Mouse (Mus musculus) MEL (cell line): ENCODE data around the gene Arglu1. TPM values are rescaled to one million over a fixed set of nuclear protein-coding genes. Genes with fewer than 3 reads are reported as not detected.

Experiments
- DNase-seq: peaks from one replicate; pipeline ENCODE4 v3.0.0; 2011; ENCODE audit warnings: low read depth, low spot score
- H3K27ac ChIP-seq: 2 replicates; pipeline ENCODE4 v1.5.1; 2012; ENCODE audit warnings: low read depth, mild to moderate bottlenecking, control low read depth, low read length, moderate library complexity; ENCODE audit not compliant: control insufficient read depth
- H3K27me3 ChIP-seq, 2 experiments: fragments of 150-350 bp in 1 of 2; sonication (generic) in 1 of 2; 2 replicates each; pipeline ENCODE4 v1.6.1; 2012; ENCODE audit warnings: low read length in 2 of 2, mild to moderate bottlenecking in 2 of 2, improper control_type of control experiment in 1 of 2, moderate library complexity in 1 of 2; ENCODE audit not compliant: insufficient read depth in 2 of 2, control insufficient read depth in 1 of 2
- H3K36me3 ChIP-seq, 2 experiments: 2 replicates each; pipeline ENCODE4 v1.6.1; 2012 to 2014; ENCODE audit warnings: low read length in 2 of 2, improper control_type of control experiment in 1 of 2, inconsistent platforms in 1 of 2, mild to moderate bottlenecking in 1 of 2; ENCODE audit not compliant: insufficient read depth in 2 of 2, control insufficient read depth in 1 of 2
- H3K4me1 ChIP-seq, 2 experiments: fragments of 150-350 bp in 1 of 2; sonication (generic) in 1 of 2; 2 replicates each; pipeline ENCODE4 v1.6.1; 2012; ENCODE audit warnings: low read length in 2 of 2, improper control_type of control experiment in 1 of 2, mild to moderate bottlenecking in 1 of 2; ENCODE audit not compliant: insufficient read depth in 2 of 2, control insufficient read depth in 1 of 2
- H3K4me3 ChIP-seq, 2 experiments: fragments of 150-350 bp in 1 of 2; sonication (generic) in 1 of 2; 2 replicates each; pipeline ENCODE4 v1.5.1; 2012; ENCODE audit warnings: low read depth in 2 of 2, low read length in 2 of 2, mild to moderate bottlenecking in 2 of 2, moderate library complexity in 2 of 2, control low read depth in 1 of 2, improper control_type of control experiment in 1 of 2; ENCODE audit not compliant: control insufficient read depth in 1 of 2, insufficient read depth in 1 of 2
- H3K79me2 ChIP-seq: 2 replicates; pipeline ENCODE4 v1.6.1; 2012; ENCODE audit warnings: mild to moderate bottlenecking, low read length, moderate library complexity; ENCODE audit not compliant: control insufficient read depth, poor library complexity, insufficient read depth
- H3K9ac ChIP-seq: 2 replicates; pipeline ENCODE4 v1.6.1; 2012; ENCODE audit warnings: low read depth, mild to moderate bottlenecking, control low read depth, low read length, moderate library complexity; ENCODE audit not compliant: control insufficient read depth, poor library complexity, severe bottlenecking
- H3K9me3 ChIP-seq: fragments of 150-350 bp; sonication (generic); replicated peaks from 2 replicates; pipeline ENCODE4 v1.6.1; 2012; ENCODE audit warnings: mild to moderate bottlenecking, low read length, improper control_type of control experiment, moderate library complexity; ENCODE audit not compliant: insufficient read depth
- CTCF ChIP-seq, 3 experiments: IDR thresholded peaks in 2 of 3; conservative IDR thresholded peaks in 1 of 3; 2 replicates each; pipeline ENCODE4 v1.5.1; 2011 to 2012; ENCODE audit warnings: low read length in 3 of 3, low read depth in 2 of 3, mild to moderate bottlenecking in 2 of 3, improper control_type of control experiment in 1 of 3, inconsistent platforms in 1 of 3, mixed read lengths in 1 of 3, moderate library complexity in 1 of 3; ENCODE audit not compliant: control insufficient read depth in 1 of 3, insufficient read depth in 1 of 3, poor library complexity in 1 of 3, severe bottlenecking in 1 of 3
- E2F4 ChIP-seq: IDR thresholded peaks from 2 replicates; pipeline ENCODE4 v1.6.1; 2011; ENCODE audit warnings: low read depth, low read length, improper control_type of control experiment, borderline replicate concordance
- EP300 ChIP-seq, 2 experiments: IDR thresholded peaks; 2 replicates each; pipeline ENCODE4 v1.6.1; 2011; ENCODE audit warnings: improper control_type of control experiment in 2 of 2, low read length in 2 of 2, low read depth in 1 of 2, mild to moderate bottlenecking in 1 of 2
- ETS1 ChIP-seq: IDR thresholded peaks from 2 replicates; pipeline ENCODE4 v1.6.1; 2012; ENCODE audit warnings: low read depth, mild to moderate bottlenecking, inconsistent platforms, low read length, improper control_type of control experiment, moderate library complexity
- GABPA ChIP-seq: IDR thresholded peaks from 2 replicates; pipeline ENCODE4 v1.6.1; 2012; ENCODE audit warnings: low read depth, mild to moderate bottlenecking, inconsistent platforms, low read length, improper control_type of control experiment, moderate library complexity
- HCFC1 ChIP-seq: IDR thresholded peaks from 2 replicates; pipeline ENCODE4 v1.6.1; 2012; ENCODE audit warnings: low read depth, mild to moderate bottlenecking, inconsistent platforms, low read length, improper control_type of control experiment, moderate library complexity
- KAT2A ChIP-seq: conservative IDR thresholded peaks from 2 replicates; pipeline ENCODE4 v1.6.1; 2012; ENCODE audit warnings: low read depth, low read length, improper control_type of control experiment, inconsistent platforms
- MAZ ChIP-seq: IDR thresholded peaks from 2 replicates; pipeline ENCODE4 v1.6.1; 2012; ENCODE audit warnings: low read depth, mild to moderate bottlenecking, inconsistent platforms, low read length, improper control_type of control experiment
- MXI1 ChIP-seq: IDR thresholded peaks from 2 replicates; pipeline ENCODE4 v1.6.1; 2011; ENCODE audit warnings: mild to moderate bottlenecking, low read depth, low read length, improper control_type of control experiment
- NELFE ChIP-seq: IDR thresholded peaks from 2 replicates; pipeline ENCODE4 v1.6.1; 2011; ENCODE audit warnings: low read depth, low read length, improper control_type of control experiment
- NRF1 ChIP-seq: IDR thresholded peaks from 2 replicates; pipeline ENCODE4 v1.6.1; 2014; ENCODE audit warnings: low read depth, mild to moderate bottlenecking, inconsistent platforms, low read length, improper control_type of control experiment, moderate library complexity; ENCODE audit not compliant: poor library complexity, insufficient read depth, severe bottlenecking
- RCOR1 ChIP-seq: IDR thresholded peaks from 2 replicates; pipeline ENCODE4 v1.6.1; 2012; ENCODE audit warnings: low read depth, mild to moderate bottlenecking, inconsistent platforms, low read length, improper control_type of control experiment
- SIN3A ChIP-seq: IDR thresholded peaks from 2 replicates; pipeline ENCODE4 v1.6.1; 2012; ENCODE audit warnings: low read length, improper control_type of control experiment, inconsistent platforms
- TAL1 ChIP-seq: IDR thresholded peaks from 2 replicates; pipeline ENCODE4 v1.6.1; 2012; ENCODE audit warnings: mild to moderate bottlenecking, inconsistent platforms, low read length, moderate library complexity, mixed read lengths
- TCF12 ChIP-seq: IDR thresholded peaks from 2 replicates; pipeline ENCODE4 v1.6.1; 2014; ENCODE audit warnings: low read depth, mild to moderate bottlenecking, inconsistent platforms, low read length, improper control_type of control experiment, moderate library complexity
- UBTF ChIP-seq: IDR thresholded peaks from 2 replicates; pipeline ENCODE4 v1.6.1; 2012; ENCODE audit warnings: low read depth, mild to moderate bottlenecking, inconsistent platforms, low read length, improper control_type of control experiment, moderate library complexity, borderline replicate concordance; ENCODE audit not compliant: insufficient read depth
- USF1 ChIP-seq: IDR thresholded peaks from 2 replicates; pipeline ENCODE4 v1.6.1; 2014; ENCODE audit warnings: low read depth, mild to moderate bottlenecking, inconsistent platforms, low read length, improper control_type of control experiment, moderate library complexity
- USF2 ChIP-seq, 2 experiments: IDR thresholded peaks; 2 replicates each; pipeline ENCODE4 v1.6.1; 2011 to 2012; ENCODE audit warnings: improper control_type of control experiment in 2 of 2, low read length in 2 of 2, borderline replicate concordance in 1 of 2, inconsistent platforms in 1 of 2, low read depth in 1 of 2, mild to moderate bottlenecking in 1 of 2; ENCODE audit not compliant: insufficient read depth in 1 of 2
- ZC3H11A ChIP-seq: IDR thresholded peaks from 2 replicates; pipeline ENCODE4 v1.6.1; 2012; ENCODE audit warnings: low read depth, mild to moderate bottlenecking, inconsistent platforms, low read length, improper control_type of control experiment
- ZMIZ1 ChIP-seq: IDR thresholded peaks from 2 replicates; pipeline ENCODE4 v1.6.1; 2012; ENCODE audit warnings: low read depth, mild to moderate bottlenecking, inconsistent platforms, low read length, improper control_type of control experiment, moderate library complexity
- polyA plus RNA-seq, 2 experiments: library from polyadenylated mRNA; stranded (reverse) in 1 of 2; unstranded in 1 of 2; fragments of >175 nt in 1 of 2; fragments of >200 nt in 1 of 2; gene quantifications; 2 replicates each; pipeline versions ENCODE4 v1.2.1 to v1.2.4; 2012; ENCODE audit warnings: low replicate concordance in 2 of 2, low read depth in 1 of 2; ENCODE audit not compliant: insufficient read length in 2 of 2, insufficient read depth in 1 of 2, missing spikeins in 1 of 2
- total RNA-seq: library from RNA; depleted of rRNA; stranded (reverse); fragments of 300-350 nt; gene quantifications from 2 replicates; pipeline ENCODE4 v1.2.3, GENCODE M21; 2012

Gene Arglu1
- total and polyA plus RNA-seq, 3 experiments, result 35.3 to 104 TPM; not detected in 1

DNA sequence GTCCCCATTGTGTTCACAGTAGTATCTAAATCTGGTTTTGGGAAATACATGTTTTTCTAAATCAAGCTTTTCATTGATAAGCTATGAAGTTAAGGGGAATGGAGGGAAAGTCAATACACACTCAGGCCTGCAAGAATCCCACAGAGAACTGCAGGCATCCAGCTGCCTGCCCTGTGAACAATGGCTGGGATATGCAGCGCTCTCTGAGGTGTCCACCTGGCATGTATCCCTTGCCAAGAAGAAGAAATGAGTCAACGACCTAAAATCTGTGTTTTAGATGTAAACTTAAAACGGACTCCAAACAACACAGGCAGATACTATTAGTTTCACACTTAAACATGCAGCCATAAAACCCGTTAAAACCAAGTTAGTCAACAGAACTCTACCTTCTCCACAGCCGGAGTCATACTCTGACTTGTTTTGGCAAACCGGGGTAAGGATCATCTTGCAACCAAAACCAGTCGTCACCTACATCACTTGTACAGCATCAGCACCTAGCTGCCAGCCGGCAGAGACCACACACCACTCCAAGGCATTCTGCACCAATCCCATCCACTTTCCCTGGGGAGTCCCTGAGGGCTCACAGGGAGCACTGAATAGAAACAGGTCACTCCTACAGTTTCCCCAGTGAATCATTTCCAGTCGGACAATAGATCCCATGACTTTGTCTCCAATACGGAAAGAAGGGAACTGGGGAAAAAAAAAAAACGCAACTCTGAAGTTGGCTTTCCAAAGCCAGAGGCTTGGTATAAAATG lies 46.0 kb downstream of the Arglu1 start (continued):
- TF ChIP-seq SIN3A, result no peak

GRCm38 (mm10) chr8:8640264-8640588 lies 50.1 kb downstream of the Arglu1 start:
- H3K36me3 ChIP-seq, result no peaks in the 10 kb centered on the region

GRCm38 (mm10) chr8:8639569-8640263 lies 50.6 kb downstream of the Arglu1 start:
- no peak for DNase-seq
- Histone ChIP-seq H3K9me3 (no peaks in the 10 kb centered on the region), H3K27me3 (no peaks in the 10 kb centered on the region), H3K9ac (no peak overlapping the region), H3K27ac (no peak overlapping the region), H3K36me3 (no peaks in the 10 kb centered on the region), H3K79me2 (no peaks in the 10 kb centered on the region), H3K4me1 (no peaks in the 10 kb centered on the region), H3K4me3 (no peak overlapping the region)
- TF ChIP-seq GABPA (no peak), HCFC1 (no peak), ZC3H11A (no peak), USF2 (IDR thresholded peaks at IDR 0.05; ENCODE audit: borderline replicate concordance in 1 of 2, insufficient read depth in 1 of 2, low read depth in 1 of 2, low read length in 2 of 2) (no peak), NELFE (no peak), NRF1 (no peak), MAZ (no peak), RCOR1 (no peak), CTCF (IDR thresholded peaks at IDR 0.05 in 2 of 3, conservative IDR thresholded peaks at IDR 0.05 in 1 of 3; ENCODE audit: control insufficient read depth in 1 of 3, insufficient read depth in 1 of 3, low read depth in 2 of 3, low read length in 3 of 3, poor library complexity in 1 of 3, severe bottlenecking in 1 of 3) (no peak), MXI1 (no peak)

More at GRCm38 (mm10) chr8:8640264-8640588, 50.1 kb downstream of the Arglu1 start:
- Histone ChIP-seq H3K27ac (no peak overlapping the region), H3K4me1 (no peaks in the 10 kb centered on the region), H3K79me2 (no peaks in the 10 kb centered on the region), H3K9me3 (no peaks in the 10 kb centered on the region), H3K4me3 (no peak overlapping the region), H3K27me3 (no peaks in the 10 kb centered on the region), H3K9ac (no peak overlapping the region)
- TF ChIP-seq GABPA, result no peak
- TF ChIP-seq UBTF, result no peak
- no peak for TF ChIP-seq ETS1
- no peak for TF ChIP-seq E2F4
- TF ChIP-seq TAL1, result no peak
- TF ChIP-seq TCF12, result no peak
- no peak for TF ChIP-seq EP300 (IDR thresholded peaks at IDR 0.05; ENCODE audit: low read depth in 1 of 2, low read length in 2 of 2)
- TF ChIP-seq KAT2A, result no peak
- TF ChIP-seq USF1, result no peak
- TF ChIP-seq ZMIZ1, result no peak
- DNase-seq, result no peak
